Mouse (Mus musculus) stomach, embryonic 15.5 days (tissue): ENCODE results near the gene Kiss1. TPM values are rescaled to one million over a fixed set of nuclear protein-coding genes. Genes with fewer than 3 reads are reported as not detected.

Experiments used
- polyA plus RNA-seq: library from polyadenylated mRNA; unstranded; fragments of >200 nt; fragmentation: Nextera tagmentation; extraction: Ambion mirVana; gene quantifications from 2 replicates; pipeline ENCODE4 v1.2.1, GENCODE M21; 2015

The Kiss1 gene
- polyA plus RNA-seq, 1 experiment from 2014 or later: not detected

Other genes with a start within 250 kb of the Kiss1 start
- 39.3 and 47.8 TPM in 2 replicates for gene Ppp1r15b, start 190.7 kb upstream of the Kiss1 start, polyA plus RNA-seq
- 16.5 and 17.4 TPM in 2 replicates for gene Plekha6, start 157.7 kb upstream of the Kiss1 start, polyA plus RNA-seq
- gene Golt1a, start 12.1 kb upstream of the Kiss1 start, polyA plus RNA-seq: 4.9 and 7.7 TPM in 2 replicates
- gene Ren1, start 28.6 kb downstream of the Kiss1 start, polyA plus RNA-seq: 2.6 and 2.8 TPM in 2 replicates
- 4.0 and 6.4 TPM in 2 replicates for gene Etnk2, start 41.7 kb downstream of the Kiss1 start, polyA plus RNA-seq
- gene Sox13, start 102.5 kb downstream of the Kiss1 start, polyA plus RNA-seq: 6.8 and 7.9 TPM in 2 replicates